Mouse (Mus musculus) heart, postnatal 0 days (tissue): ENCODE results near the gene Rnf157. TPM values are rescaled to one million over a fixed set of nuclear protein-coding genes. Genes with fewer than 3 reads are reported as not detected.
"Not testable (repeated sequence)": the region's sequence is repeated elsewhere in the genome, so short reads cannot be mapped to it uniquely, and the experiment has no call there.

ENCODE experiments used
- ATAC-seq: fragments of 200-750 bp; cut with Nextera tagmentation; 2 replicates; pipeline ENCODE4 v1.8.0; 2017; ENCODE audit warnings: low read depth, moderate number of reproducible peaks, moderate library complexity; ENCODE audit not compliant: insufficient read depth
- DNase-seq: peaks from one replicate; pipeline ENCODE4 v3.0.0-alpha.2; 2016; ENCODE audit warnings: low spot score
- H3K27ac ChIP-seq: fragments of 300-500 bp; sonication (generic); 2 replicates; pipeline ENCODE4 v1.5.1; 2014; ENCODE audit warnings: low read depth, mild to moderate bottlenecking
- H3K27me3 ChIP-seq: fragments of 300-500 bp; sonication (generic); 2 replicates; pipeline ENCODE4 v1.6.1; 2014; ENCODE audit warnings: low read length, mixed read lengths; ENCODE audit not compliant: control insufficient read depth, insufficient read depth
- H3K36me3 ChIP-seq: fragments of 300-500 bp; sonication (generic); replicated peaks from 2 replicates; pipeline ENCODE4 v1.6.1; 2014; ENCODE audit warnings: low read length, mixed read lengths; ENCODE audit not compliant: control insufficient read depth, insufficient read depth
- H3K4me1 ChIP-seq: fragments of 300-500 bp; sonication (generic); 2 replicates; pipeline ENCODE4 v1.6.1; 2014; ENCODE audit warnings: antibody characterized with exemption; ENCODE audit not compliant: control insufficient read depth, insufficient read depth
- H3K4me2 ChIP-seq: fragments of 300-500 bp; sonication (generic); 2 replicates; pipeline ENCODE4 v1.6.1; 2014; ENCODE audit warnings: low read depth, mild to moderate bottlenecking, low read length, moderate library complexity
- H3K4me3 ChIP-seq: fragments of 300-500 bp; sonication (generic); 2 replicates; pipeline ENCODE4 v1.5.1; 2014; ENCODE audit warnings: low read depth, low read length
- H3K9ac ChIP-seq: fragments of 300-500 bp; sonication (generic); replicated peaks from 2 replicates; pipeline ENCODE4 v1.6.1; 2014; ENCODE audit warnings: low read depth, low read length, mixed read lengths
- H3K9me3 ChIP-seq: fragments of 300-500 bp; sonication (generic); replicated peaks from 2 replicates; pipeline ENCODE4 v1.6.1; 2016; ENCODE audit warnings: low read length; ENCODE audit not compliant: control insufficient read depth
- CTCF ChIP-seq: IDR thresholded peaks from 2 replicates; pipeline ENCODE4 v1.5.1; 2016; ENCODE audit warnings: antibody characterized with exemption, control low read depth, low read depth
- EP300 ChIP-seq: IDR thresholded peaks from 2 replicates; pipeline ENCODE4 v1.6.1; 2016; ENCODE audit warnings: antibody characterized with exemption, low read depth
- WGBS: fragments of 180-500 bp; shearing (Covaris S2); extraction: QIAGEN DNeasy Blood & Tissue Kit; methylation state at CpG from one replicate; pipeline ENCODE4 v1.1.7; 2014; 5-methylcytosine and 5-hydroxymethylcytosine counted together
- polyA plus RNA-seq: library from polyadenylated mRNA; unstranded; fragments of >200 nt; fragmentation: Nextera tagmentation; extraction: Ambion mirVana; gene quantifications from 2 replicates; pipeline ENCODE4 v1.2.1, GENCODE M21; 2015
- total RNA-seq: library from RNA; depleted of rRNA; stranded (reverse); fragments of >200 nt; gene quantifications from 2 replicates; pipeline ENCODE4 v1.2.3, GENCODE M21; 2014; ENCODE audit warnings: low replicate concordance

The Rnf157 gene
- total and polyA plus RNA-seq, 2 experiments from 2014 or later: 3.5 to 10.8 TPM

DNA sequence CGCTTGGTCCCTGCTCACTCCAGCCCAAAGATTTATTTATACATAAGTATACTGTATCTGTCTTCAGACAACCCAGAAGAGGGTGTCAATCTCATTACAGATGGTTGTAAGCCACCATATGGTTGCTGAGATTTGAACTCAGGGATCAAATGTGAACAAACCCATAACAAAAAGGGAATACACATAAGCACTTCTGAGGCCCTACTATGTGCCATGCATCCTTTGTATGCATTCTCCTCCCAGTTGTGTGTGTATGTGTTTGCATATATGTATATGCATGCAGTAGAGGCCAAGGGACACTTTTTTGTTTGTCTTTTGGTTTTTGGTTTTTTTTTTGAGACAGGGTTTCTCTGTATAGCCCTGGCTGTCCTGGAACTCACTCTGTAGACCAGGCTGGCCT lies 46.2 kb downstream of the Rnf157 start:
- H3K4me1 ChIP-seq: 0 out of 2 replicates have a peak, but pooled peaks cover 11% of the 10 kb centered on the region
- DNase-seq (no peak), ATAC-seq (no peak)
- H3K27me3 ChIP-seq: no peaks in the 10 kb centered on the region
- TF ChIP-seq CTCF: no peak
- no peak for TF ChIP-seq EP300
- no peaks in the 10 kb centered on the region for H3K36me3 ChIP-seq
- no peak overlapping the region for H3K4me3 ChIP-seq
- 97% methylated on average over 1 of the region's 1 CpGs for WGBS
- no peak overlapping the region for H3K27ac ChIP-seq
- no peaks in the 10 kb centered on the region for H3K9me3 ChIP-seq
- no peak overlapping the region for H3K4me2 ChIP-seq
- H3K9ac ChIP-seq: no peak overlapping the region

DNA sequence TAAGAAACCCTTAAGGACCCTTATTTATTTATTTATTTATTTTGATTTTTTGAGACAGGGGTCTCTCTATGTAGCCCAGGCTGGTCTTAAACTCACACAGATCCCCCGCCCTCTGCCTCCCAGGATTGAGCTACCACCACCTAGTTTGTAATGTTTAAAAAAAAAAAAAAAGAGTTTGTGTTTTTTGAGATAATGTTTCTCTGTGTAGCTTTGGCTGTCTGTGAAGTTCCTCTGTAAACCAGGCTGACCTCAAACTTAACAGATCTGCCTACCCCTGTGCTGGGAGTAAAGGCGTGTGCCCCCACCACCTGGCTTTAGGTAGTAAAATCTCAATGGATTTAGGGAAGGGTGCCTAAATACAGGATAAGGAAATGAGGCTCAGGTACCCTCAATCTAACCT lies 46.7 kb downstream of the Rnf157 start:
- no peak overlapping the region for H3K4me3 ChIP-seq
- TF ChIP-seq EP300: no peak
- TF ChIP-seq CTCF: no peak
- no peak overlapping the region for H3K4me2 ChIP-seq
- 0 out of 2 replicates have a peak, but pooled peaks cover 7% of the 10 kb centered on the region for H3K4me1 ChIP-seq
- WGBS: 80% methylated on average over 2 of the region's 2 CpGs
- H3K9me3 ChIP-seq: no peaks in the 10 kb centered on the region
- H3K27me3 ChIP-seq: no peaks in the 10 kb centered on the region
- no peaks in the 10 kb centered on the region for H3K36me3 ChIP-seq
- DNase-seq (no peak), ATAC-seq (no peak)
- H3K9ac ChIP-seq: no peak overlapping the region
- H3K27ac ChIP-seq: no peak overlapping the region

DNA sequence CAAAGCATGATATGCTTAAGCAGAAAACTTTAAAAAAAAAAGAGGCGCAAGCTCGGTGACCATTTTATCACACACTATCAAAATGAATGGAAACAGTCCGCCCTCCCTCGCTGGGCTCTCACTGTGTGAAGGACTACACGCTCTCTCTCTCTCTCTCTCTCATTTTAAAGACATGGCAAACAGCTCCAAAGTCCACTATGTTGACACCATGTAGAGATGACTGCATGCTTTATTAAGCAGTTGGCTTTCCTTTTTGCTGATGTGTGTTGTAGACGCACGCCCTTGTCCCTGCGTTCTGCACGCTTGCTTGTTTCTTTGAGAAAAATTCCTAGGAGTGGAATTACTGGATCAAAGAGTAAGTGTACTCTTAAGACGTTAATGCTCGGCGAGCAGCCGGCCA lies 47.4 kb downstream of the Rnf157 start:
- H3K9me3 ChIP-seq: no peaks in the 10 kb centered on the region
- DNase-seq (no peak), ATAC-seq (no peak)
- TF ChIP-seq EP300 (no peak), CTCF (no peak)
- H3K27ac ChIP-seq: no peak overlapping the region
- H3K9ac ChIP-seq: no peak overlapping the region
- H3K27me3 ChIP-seq: no peaks in the 10 kb centered on the region
- WGBS: 79% methylated on average over 13 of the region's 13 CpGs
- H3K36me3 ChIP-seq: no peaks in the 10 kb centered on the region
- no peak overlapping the region for H3K4me3 ChIP-seq
- 0 out of 2 replicates have a peak, but pooled peaks cover 7% of the 10 kb centered on the region for H3K4me1 ChIP-seq
- no peak overlapping the region for H3K4me2 ChIP-seq

- Histone ChIP-seq H3K27me3 (no peaks in the 10 kb centered on the region), H3K36me3 (peaks cover 8% of the 10 kb centered on the region; the same call in 1 of the 2 replicates), H3K9me3 (no peaks in the 10 kb centered on the region), H3K27ac (no peak overlapping the region; the same call in 1 of the 2 replicates), H3K9ac (no peak overlapping the region), H3K4me1 (no peaks in the 10 kb centered on the region), H3K4me2 (no peak overlapping the region), H3K4me3 (no peak overlapping the region)
- DNase-seq (no peak), ATAC-seq (no peak)
- TF ChIP-seq CTCF (no peak), EP300 (no peak)
- WGBS: 58% methylated on average over 11 of the region's 11 CpGs
Observed at GRCm38 (mm10) chr11:116362015-116362414, 50.8 kb downstream of the Rnf157 start.

GRCm38 (mm10) chr11:116360915-116361314 lies 51.9 kb downstream of the Rnf157 start:
- H3K9ac ChIP-seq, H3K4me3 ChIP-seq, DNase-seq, ATAC-seq, H3K9me3 ChIP-seq, H3K36me3 ChIP-seq, H3K4me2 ChIP-seq, H3K27me3 ChIP-seq, H3K4me1 ChIP-seq: not testable (repeated sequence)
- WGBS: 97% methylated on average over 5 of the region's 5 CpGs
- 0 out of 2 replicates have a peak overlapping the region, but pooled peaks have one; percentile 43 for H3K27ac ChIP-seq

DNA sequence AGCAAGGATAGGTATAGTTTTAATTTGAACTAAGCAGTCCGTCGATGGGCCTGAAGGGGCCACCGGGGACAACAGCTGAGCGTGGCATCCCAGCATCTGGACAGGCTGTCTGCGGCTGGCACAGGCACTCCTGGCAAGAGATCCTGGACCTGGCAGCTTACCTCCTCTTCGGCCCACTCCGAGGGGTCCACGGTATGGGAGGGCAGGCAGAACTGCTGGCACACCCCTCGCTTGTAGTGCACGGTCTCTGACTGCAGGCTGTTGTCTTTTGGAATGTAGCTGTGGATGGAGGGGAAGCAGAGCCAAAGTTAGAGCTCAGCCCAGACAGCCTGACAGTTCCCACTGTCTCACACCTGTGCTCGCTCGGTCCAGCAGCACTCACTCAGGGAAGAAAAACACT lies 53.2 kb downstream of the Rnf157 start:
- H3K27ac ChIP-seq: peak overlapping the region; percentile 56; the same call in 1 of the 2 replicates
- peak overlapping the region; percentile 6; the same call in 1 of the 2 replicates for H3K4me3 ChIP-seq
- H3K4me1 ChIP-seq: no peaks in the 10 kb centered on the region
- no peak overlapping the region for H3K9ac ChIP-seq
- H3K4me2 ChIP-seq: no peak overlapping the region; the same call in 1 of the 2 replicates
- H3K9me3 ChIP-seq: no peaks in the 10 kb centered on the region
- no peak for TF ChIP-seq EP300
- no peak for TF ChIP-seq CTCF
- H3K27me3 ChIP-seq: no peaks in the 10 kb centered on the region
- ATAC-seq (no peak), DNase-seq (no peak)
- peaks cover 8% of the 10 kb centered on the region; the same call in 1 of the 2 replicates for H3K36me3 ChIP-seq
- WGBS: 84% methylated on average over 12 of the region's 12 CpGs
